Mouse (Mus musculus) left cerebral cortex, postnatal 25 days (tissue): ENCODE data around the gene Hgd. TPM values are rescaled to one million over a fixed set of nuclear protein-coding genes. Genes with fewer than 3 reads are reported as not detected.

Source experiments
- DNase-seq, 2 experiments: peaks; one replicate each; pipeline ENCODE4 v3.0.0; 2022; ENCODE audit warnings: low spot score in 2 of 2, mixed read lengths in 1 of 2
- intact Hi-C: fragments of 180-260 bp; cut with DNase I; formaldehyde crosslinking; loops from one replicate; pipeline ENCODE4 v1.15.1; 2025
- total RNA-seq, 2 experiments: library from RNA; stranded (reverse); gene quantifications; 2 replicates each; pipeline ENCODE4 v1.2.3; 2021

The Hgd gene
- total RNA-seq, 2 experiments from 2014 or later, result not detected

GRCm38 (mm10) chr16:37575325-37575724, 4.6 kb upstream of the Hgd start:
- intact Hi-C loops, result no loop called here
- no peak for DNase-seq

- intact Hi-C loops, result no loop called here
- no peak for DNase-seq
Measured at GRCm38 (mm10) chr16:37579591-37579990, 362 bp upstream of the Hgd start.

GRCm38 (mm10) chr16:37580651-37581050, 698 bp downstream of the Hgd start:
- intact Hi-C loops, result no loop called here
- DNase-seq, result no peak

- DNase-seq, result no peak
Measured at GRCm38 (mm10) chr16:37581901-37582300, 1.9 kb downstream of the Hgd start.

GRCm38 (mm10) chr16:37583306-37583705, 3.4 kb downstream of the Hgd start:
- intact Hi-C loops, result no loop called here

More at GRCm38 (mm10) chr16:37581901-37582300, 1.9 kb downstream of the Hgd start:
- intact Hi-C loops, result no loop called here

GRCm38 (mm10) chr16:37583801-37584200, 3.8 kb downstream of the Hgd start:
- DNase-seq, result peak; percentile 31 to 60
- intact Hi-C loops, result loop anchor here (2.0 kb wide), 2 partner anchors 27 to 51 kb away; no protein-coding TSS in a partner anchor

More at GRCm38 (mm10) chr16:37583306-37583705, 3.4 kb downstream of the Hgd start:
- DNase-seq, result no peak

- intact Hi-C loops, result loop anchor here (2.0 kb wide), 2 partner anchors 26 to 52 kb away; no protein-coding TSS in a partner anchor
- DNase-seq, result peak; percentile 59 to 78
Measured at GRCm38 (mm10) chr16:37584218-37585035, 4.5 kb downstream of the Hgd start.

- intact Hi-C loops, result loop anchor here (2.0 kb wide), 2 partner anchors 26 to 52 kb away; no protein-coding TSS in a partner anchor
- DNase-seq, result peak in 1 of 2 experiments; percentile 61
Measured at GRCm38 (mm10) chr16:37585129-37585563, 5.2 kb downstream of the Hgd start.

- DNase-seq, result peak in 1 of 2 experiments; percentile 37
- intact Hi-C loops, result no loop called here
Measured at GRCm38 (mm10) chr16:37590921-37591320, 11.0 kb downstream of the Hgd start.

- intact Hi-C loops, result no loop called here
Measured at GRCm38 (mm10) chr16:37591551-37591950, 11.6 kb downstream of the Hgd start.

GRCm38 (mm10) chr16:37597412-37597811, 17.5 kb downstream of the Hgd start:
- no peak for DNase-seq
- intact Hi-C loops, result no loop called here

More at GRCm38 (mm10) chr16:37591551-37591950, 11.6 kb downstream of the Hgd start:
- DNase-seq, result no peak

GRCm38 (mm10) chr16:37598463-37598862, 18.5 kb downstream of the Hgd start:
- intact Hi-C loops, result no loop called here
- DNase-seq, result no peak

GRCm38 (mm10) chr16:37599326-37599725, 19.4 kb downstream of the Hgd start:
- peak in 1 of 2 experiments; percentile 66 for DNase-seq
- intact Hi-C loops, result no loop called here

- DNase-seq, result no peak
- intact Hi-C loops, result no loop called here
Measured at GRCm38 (mm10) chr16:37603431-37603830, 23.5 kb downstream of the Hgd start.

- intact Hi-C loops, result no loop called here
- DNase-seq, result peak in 1 of 2 experiments; percentile 30
Measured at GRCm38 (mm10) chr16:37604243-37604642, 24.3 kb downstream of the Hgd start.

GRCm38 (mm10) chr16:37610333-37610732, 30.4 kb downstream of the Hgd start:
- peak; percentile 60 to 87 for DNase-seq
- intact Hi-C loops, result loop anchor here (2.0 kb wide), 3 partner anchors 26 to 78 kb away; no protein-coding TSS in a partner anchor

GRCm38 (mm10) chr16:37611072-37611471, 31.1 kb downstream of the Hgd start:
- no peak for DNase-seq
- intact Hi-C loops, result loop anchor here (2.0 kb wide), 3 partner anchors 26 to 78 kb away; no protein-coding TSS in a partner anchor

- peak in 1 of 2 experiments; percentile 52 for DNase-seq
- intact Hi-C loops, result loop anchor here (2.0 kb wide), 1 partner anchor 73 kb away; the partner anchor contains the start of genes Gtf2e1 and Rabl3
Measured at GRCm38 (mm10) chr16:37612013-37612412, 32.1 kb downstream of the Hgd start.

GRCm38 (mm10) chr16:37614540-37614939, 34.6 kb downstream of the Hgd start:
- peak in 1 of 2 experiments; percentile 26 for DNase-seq
- intact Hi-C loops, result no loop called here

- no peak for DNase-seq
- intact Hi-C loops, result no loop called here
Measured at GRCm38 (mm10) chr16:37615429-37615828, 35.5 kb downstream of the Hgd start.

GRCm38 (mm10) chr16:37616104-37616503, 36.2 kb downstream of the Hgd start:
- intact Hi-C loops, result no loop called here
- DNase-seq, result peak in 1 of 2 experiments; percentile 70
